Mouse (Mus musculus) liver, adult (tissue): ENCODE results near the gene Cavin4.

Experiments used
- GATA4 ChIP-seq: IDR thresholded peaks from 2 replicates; pipeline ENCODE4 v1.6.1; 2014; ENCODE audit warnings: mild to moderate bottlenecking, low read length; ENCODE audit not compliant: insufficient replicate concordance

The Cavin4 gene

GRCm38 (mm10) chr4:48684593-48685187 is 21.4 kb downstream of the Cavin4 start:
- TF ChIP-seq GATA4 = no peak

GRCm38 (mm10) chr4:48688148-48688547 is 24.8 kb downstream of the Cavin4 start:
- TF ChIP-seq GATA4 = no peak

- TF ChIP-seq GATA4 = no peak
Observed at GRCm38 (mm10) chr4:48690640-48691039, 27.3 kb downstream of the Cavin4 start.

GRCm38 (mm10) chr4:48691793-48692437 is 28.6 kb downstream of the Cavin4 start:
- TF ChIP-seq GATA4 = no peak

- TF ChIP-seq GATA4 = no peak
Observed at GRCm38 (mm10) chr4:48692736-48693292, 29.5 kb downstream of the Cavin4 start.

- TF ChIP-seq GATA4 = no peak
Observed at GRCm38 (mm10) chr4:48696706-48697105, 33.4 kb downstream of the Cavin4 start.

- no peak for TF ChIP-seq GATA4
Observed at GRCm38 (mm10) chr4:48697302-48697701, 34.0 kb downstream of the Cavin4 start.

GRCm38 (mm10) chr4:48715865-48716650 is 52.7 kb downstream of the Cavin4 start:
- no peak for TF ChIP-seq GATA4

GRCm38 (mm10) chr4:48716817-48717216 is 53.5 kb downstream of the Cavin4 start:
- no peak for TF ChIP-seq GATA4
